Mouse (Mus musculus) liver, embryonic 14.5 days (tissue): Measurements from ENCODE around the gene Fhl3.
A peak's percentile ranks its signal among the peaks of the same experiment; 100 is the strongest.

Source experiments
- CTCF ChIP-seq: IDR thresholded peaks from 2 replicates; pipeline ENCODE4 v1.5.1; 2016; ENCODE audit warnings: antibody characterized with exemption, low read depth, control low read depth
- EP300 ChIP-seq: IDR thresholded peaks from 2 replicates; pipeline ENCODE4 v1.6.1; 2016; ENCODE audit warnings: antibody characterized with exemption, low read depth

DNA sequence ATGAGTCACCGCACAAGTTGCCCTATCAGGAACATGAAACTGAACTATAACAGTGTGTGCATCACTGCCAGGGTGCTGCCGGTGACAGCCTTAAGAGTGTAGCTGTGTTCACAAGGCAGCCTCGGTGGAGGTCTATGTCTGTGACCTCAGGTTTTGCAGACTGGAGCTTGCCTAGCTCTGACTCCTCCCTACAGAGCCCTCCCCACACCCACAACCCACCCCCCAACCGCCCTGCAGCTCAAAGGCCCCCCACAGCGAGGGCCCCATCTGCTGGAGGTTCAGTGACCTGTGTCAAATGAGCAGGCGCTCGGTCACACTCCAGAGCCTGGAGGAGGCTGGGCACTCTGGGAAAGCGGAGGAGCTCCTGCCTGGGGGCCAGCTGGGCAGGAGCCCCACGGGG lies 47.6 kb upstream of the Fhl3 start:
- 0 out of 2 replicates have a peak, but pooled peaks have one; percentile 1 for TF ChIP-seq CTCF
- TF ChIP-seq EP300, result no peak
